Mouse (Mus musculus) midbrain, embryonic 14.5 days (tissue): Measurements from ENCODE around the gene 2210011C24Rik. TPM values are rescaled to one million over a fixed set of nuclear protein-coding genes. Genes with fewer than 3 reads are reported as not detected.
"Not testable (repeated sequence)": the region's sequence is repeated elsewhere in the genome, so short reads cannot be mapped to it uniquely, and the experiment has no call there.

ENCODE experiments used
- ATAC-seq: fragments of 200-750 bp; cut with Nextera tagmentation; 2 replicates; pipeline ENCODE4 v1.8.0; 2017; ENCODE audit warnings: moderate number of reproducible peaks, moderate library complexity; ENCODE audit not compliant: low FRiP score, low TSS enrichment
- DNase-seq: peaks from one replicate; pipeline ENCODE4 v3.0.0-alpha.2; 2015
- H3K27ac ChIP-seq: fragments of 300-500 bp; sonication (generic); replicated peaks from 2 replicates; pipeline ENCODE4 v1.5.1; 2014; ENCODE audit warnings: mild to moderate bottlenecking, low read depth, low read length, moderate library complexity
- H3K27me3 ChIP-seq: fragments of 300-500 bp; sonication (generic); 2 replicates; pipeline ENCODE4 v1.6.1; 2014; ENCODE audit warnings: low read length, control low read depth, mixed read lengths; ENCODE audit not compliant: control insufficient read depth, insufficient read depth
- H3K36me3 ChIP-seq: fragments of 300-500 bp; sonication (generic); 2 replicates; pipeline ENCODE4 v1.6.1; 2014; ENCODE audit warnings: low read length, control low read depth; ENCODE audit not compliant: control insufficient read depth, insufficient read depth
- H3K4me1 ChIP-seq: fragments of 300-500 bp; sonication (generic); 2 replicates; pipeline ENCODE4 v1.6.1; 2014; ENCODE audit warnings: mild to moderate bottlenecking, antibody characterized with exemption, low read length, control low read depth; ENCODE audit not compliant: control insufficient read depth, insufficient read depth
- H3K4me2 ChIP-seq: fragments of 300-500 bp; sonication (generic); 2 replicates; pipeline ENCODE4 v1.6.1; 2014; ENCODE audit warnings: mild to moderate bottlenecking, low read length, moderate library complexity
- H3K4me3 ChIP-seq: fragments of 300-500 bp; sonication (generic); replicated peaks from 2 replicates; pipeline ENCODE4 v1.5.1; 2014; ENCODE audit warnings: low read depth, low read length
- H3K9ac ChIP-seq: fragments of 300-500 bp; sonication (generic); replicated peaks from 2 replicates; pipeline ENCODE4 v1.6.1; 2014; ENCODE audit warnings: mild to moderate bottlenecking, low read length, moderate library complexity
- H3K9me3 ChIP-seq: fragments of 300-500 bp; sonication (generic); 2 replicates; pipeline ENCODE4 v1.6.1; 2016; ENCODE audit warnings: low read length, control low read depth, mixed read lengths; ENCODE audit not compliant: control insufficient read depth
- WGBS: fragments of 180-500 bp; shearing (Covaris S2); extraction: QIAGEN DNeasy Blood & Tissue Kit; methylation state at CpG from one replicate; pipeline ENCODE4 v1.1.7; 2014; 5-methylcytosine and 5-hydroxymethylcytosine counted together
- polyA plus RNA-seq: library from polyadenylated mRNA; unstranded; fragments of >200 nt; fragmentation: Nextera tagmentation; extraction: Ambion mirVana; gene quantifications from 2 replicates; pipeline ENCODE4 v1.2.1, GENCODE M21; 2014

The 2210011C24Rik gene
- polyA plus RNA-seq, 1 experiment from 2014 or later = not detected

- 9% methylated on average over 12 of the region's 12 CpGs for WGBS
- Histone ChIP-seq H3K9me3 (no peaks in the 10 kb centered on the region), H3K27me3 (peaks cover 7% of the 10 kb centered on the region; the same call in 1 of the 2 replicates), H3K27ac (no peak overlapping the region), H3K9ac (0 out of 2 replicates have a peak overlapping the region, but pooled peaks have one; percentile 67), H3K36me3 (peaks cover 43% of the 10 kb centered on the region), H3K4me2 (peak overlapping the region; percentile 77), H3K4me3 (peak overlapping the region; percentile 69; the same call in 1 of the 2 replicates), H3K4me1 (peaks cover 13% of the 10 kb centered on the region)
- ATAC-seq (no peak), DNase-seq (no peak)
Measured at GRCm38 (mm10) chr8:83995973-83996372, 16.0 kb downstream of the 2210011C24Rik start.

GRCm38 (mm10) chr8:83994030-83994429, 17.9 kb downstream of the 2210011C24Rik start:
- DNase-seq (no peak), ATAC-seq (no peak)
- Histone ChIP-seq H3K27ac (no peak overlapping the region), H3K4me2 (no peak overlapping the region), H3K9ac (no peak overlapping the region), H3K9me3 (no peaks in the 10 kb centered on the region), H3K4me1 (peaks cover 4% of the 10 kb centered on the region), H3K4me3 (no peak overlapping the region), H3K27me3 (no peaks in the 10 kb centered on the region), H3K36me3 (peaks cover 54% of the 10 kb centered on the region)
- 93% methylated on average over 3 of the region's 3 CpGs for WGBS

GRCm38 (mm10) chr8:83992488-83992887, 19.5 kb downstream of the 2210011C24Rik start:
- H3K36me3 ChIP-seq = peaks cover 70% of the 10 kb centered on the region
- DNase-seq (no peak), ATAC-seq (no peak)
- no peak overlapping the region for H3K9ac ChIP-seq
- WGBS = 90% methylated on average over 2 of the region's 2 CpGs
- no peak overlapping the region for H3K4me2 ChIP-seq
- no peak overlapping the region for H3K4me3 ChIP-seq
- no peak overlapping the region for H3K27ac ChIP-seq
- H3K9me3 ChIP-seq = no peaks in the 10 kb centered on the region
- H3K27me3 ChIP-seq = no peaks in the 10 kb centered on the region
- no peaks in the 10 kb centered on the region for H3K4me1 ChIP-seq

- Histone ChIP-seq H3K36me3 (peaks cover 90% of the 10 kb centered on the region), H3K4me1 (no peaks in the 10 kb centered on the region), H3K27me3 (no peaks in the 10 kb centered on the region), H3K4me2 (no peak overlapping the region), H3K9ac (no peak overlapping the region), H3K9me3 (no peaks in the 10 kb centered on the region), H3K4me3 (no peak overlapping the region), H3K27ac (no peak overlapping the region)
- WGBS = 96% methylated on average over 14 of the region's 14 CpGs
- ATAC-seq (no peak), DNase-seq (no peak)
Measured at GRCm38 (mm10) chr8:83990170-83990569, 21.8 kb downstream of the 2210011C24Rik start.

- no peak overlapping the region for H3K9ac ChIP-seq
- no peak for ATAC-seq
- no peaks in the 10 kb centered on the region for H3K27me3 ChIP-seq
- H3K9me3 ChIP-seq = no peaks in the 10 kb centered on the region
- 89% methylated on average over 7 of the region's 7 CpGs for WGBS
- H3K27ac ChIP-seq = no peak overlapping the region
- no peaks in the 10 kb centered on the region for H3K4me1 ChIP-seq
- no peak overlapping the region for H3K4me3 ChIP-seq
- H3K36me3 ChIP-seq = peaks cover 90% of the 10 kb centered on the region
- DNase-seq = no peak
- H3K4me2 ChIP-seq = no peak overlapping the region
Measured at GRCm38 (mm10) chr8:83989243-83989642, 22.7 kb downstream of the 2210011C24Rik start.

GRCm38 (mm10) chr8:83983222-83983621, 28.7 kb downstream of the 2210011C24Rik start:
- peaks cover 80% of the 10 kb centered on the region for H3K36me3 ChIP-seq
- H3K9me3 ChIP-seq, ATAC-seq, DNase-seq, H3K4me1 ChIP-seq, H3K27ac ChIP-seq, H3K4me2 ChIP-seq, H3K9ac ChIP-seq, H3K27me3 ChIP-seq, H3K4me3 ChIP-seq: not testable (repeated sequence)
- 99% methylated on average over 2 of the region's 2 CpGs for WGBS

GRCm38 (mm10) chr8:83982449-83982848, 29.5 kb downstream of the 2210011C24Rik start:
- 97% methylated on average over 4 of the region's 4 CpGs for WGBS
- Histone ChIP-seq H3K9ac (no peak overlapping the region), H3K4me2 (no peak overlapping the region), H3K27me3 (no peaks in the 10 kb centered on the region), H3K27ac (no peak overlapping the region), H3K36me3 (peaks cover 76% of the 10 kb centered on the region), H3K4me3 (no peak overlapping the region), H3K9me3 (no peaks in the 10 kb centered on the region), H3K4me1 (peaks cover 3% of the 10 kb centered on the region)
- ATAC-seq (no peak), DNase-seq (no peak)

GRCm38 (mm10) chr8:83981533-83981932, 30.4 kb downstream of the 2210011C24Rik start:
- Histone ChIP-seq H3K4me2 (no peak overlapping the region), H3K27me3 (no peaks in the 10 kb centered on the region), H3K36me3 (peaks cover 67% of the 10 kb centered on the region), H3K4me3 (no peak overlapping the region), H3K27ac (no peak overlapping the region), H3K4me1 (peaks cover 7% of the 10 kb centered on the region), H3K9me3 (no peaks in the 10 kb centered on the region), H3K9ac (no peak overlapping the region)
- DNase-seq (no peak), ATAC-seq (no peak)
- WGBS = 95% methylated on average over 7 of the region's 7 CpGs

GRCm38 (mm10) chr8:83980845-83981244, 31.1 kb downstream of the 2210011C24Rik start:
- H3K36me3 ChIP-seq = peaks cover 60% of the 10 kb centered on the region

More at GRCm38 (mm10) chr8:83980845-83981244, 31.1 kb downstream of the 2210011C24Rik start:
- ATAC-seq (no peak), DNase-seq (no peak)
- no peak overlapping the region for H3K4me3 ChIP-seq
- H3K27ac ChIP-seq = no peak overlapping the region
- no peak overlapping the region for H3K4me2 ChIP-seq
- H3K27me3 ChIP-seq = no peaks in the 10 kb centered on the region
- 83% methylated on average over 8 of the region's 8 CpGs for WGBS
- peaks cover 7% of the 10 kb centered on the region for H3K4me1 ChIP-seq
- H3K9me3 ChIP-seq = no peaks in the 10 kb centered on the region
- H3K9ac ChIP-seq = no peak overlapping the region
